Mouse (Mus musculus) heart, embryonic 15.5 days (tissue): Measurements from ENCODE around the gene Mfng. TPM values are rescaled to one million over a fixed set of nuclear protein-coding genes. Genes with fewer than 3 reads are reported as not detected.

Experiments used
- ATAC-seq: fragments of 200-750 bp; cut with Nextera tagmentation; replicated peaks from 2 replicates; pipeline ENCODE4 v1.8.0; 2017; ENCODE audit warnings: low read depth, moderate TSS enrichment; ENCODE audit not compliant: insufficient number of reproducible peaks, insufficient read depth, low FRiP score
- H3K27ac ChIP-seq: fragments of 300-500 bp; sonication (generic); 2 replicates; pipeline ENCODE4 v1.5.1; 2015; ENCODE audit warnings: mild to moderate bottlenecking, inconsistent platforms
- H3K27me3 ChIP-seq: fragments of 300-500 bp; sonication (generic); 2 replicates; pipeline ENCODE4 v1.6.1; 2015; ENCODE audit warnings: inconsistent platforms
- H3K36me3 ChIP-seq: fragments of 300-500 bp; sonication (generic); 2 replicates; pipeline ENCODE4 v1.6.1; 2015; ENCODE audit warnings: mild to moderate bottlenecking, inconsistent platforms
- H3K4me1 ChIP-seq: fragments of 300-500 bp; sonication (generic); replicated peaks from 2 replicates; pipeline ENCODE4 v1.6.1; 2015; ENCODE audit warnings: inconsistent platforms
- H3K4me2 ChIP-seq: fragments of 300-500 bp; sonication (generic); 2 replicates; pipeline ENCODE4 v1.6.1; 2015; ENCODE audit warnings: inconsistent platforms, mild to moderate bottlenecking, moderate library complexity
- H3K4me3 ChIP-seq: fragments of 300-500 bp; sonication (generic); 2 replicates; pipeline ENCODE4 v1.5.1; 2015; ENCODE audit warnings: mild to moderate bottlenecking, inconsistent platforms
- H3K9ac ChIP-seq: fragments of 300-500 bp; sonication (generic); 2 replicates; pipeline ENCODE4 v1.6.1; 2015; ENCODE audit warnings: mild to moderate bottlenecking, inconsistent platforms
- H3K9me3 ChIP-seq: fragments of 300-500 bp; sonication (generic); replicated peaks from 2 replicates; pipeline ENCODE4 v1.6.1; 2016; ENCODE audit warnings: inconsistent platforms
- WGBS: fragments of 180-500 bp; shearing (Covaris S2); methylation state at CpG from one replicate; pipeline ENCODE4 v1.1.7; 2015; ENCODE audit warnings: mixed read lengths; 5-methylcytosine and 5-hydroxymethylcytosine counted together
- polyA plus RNA-seq: library from polyadenylated mRNA; unstranded; fragments of >200 nt; fragmentation: Nextera tagmentation; extraction: Ambion mirVana; gene quantifications from 2 replicates; pipeline ENCODE4 v1.2.1, GENCODE M21; 2015

Mfng gene
- polyA plus RNA-seq, 1 experiment from 2014 or later = 13.6 TPM

- Histone ChIP-seq H3K4me3 (no peak overlapping the region), H3K4me1 (peaks cover 37% of the 10 kb centered on the region), H3K36me3 (no peaks in the 10 kb centered on the region), H3K4me2 (no peak overlapping the region), H3K9ac (no peak overlapping the region), H3K9me3 (no peaks in the 10 kb centered on the region), H3K27ac (no peak overlapping the region), H3K27me3 (peaks cover 95% of the 10 kb centered on the region)
- 32% methylated on average over 5 of the region's 5 CpGs for WGBS
- no peak for ATAC-seq
Measured at GRCm38 (mm10) chr15:78715856-78716255, 57.4 kb downstream of the Mfng start.

DNA sequence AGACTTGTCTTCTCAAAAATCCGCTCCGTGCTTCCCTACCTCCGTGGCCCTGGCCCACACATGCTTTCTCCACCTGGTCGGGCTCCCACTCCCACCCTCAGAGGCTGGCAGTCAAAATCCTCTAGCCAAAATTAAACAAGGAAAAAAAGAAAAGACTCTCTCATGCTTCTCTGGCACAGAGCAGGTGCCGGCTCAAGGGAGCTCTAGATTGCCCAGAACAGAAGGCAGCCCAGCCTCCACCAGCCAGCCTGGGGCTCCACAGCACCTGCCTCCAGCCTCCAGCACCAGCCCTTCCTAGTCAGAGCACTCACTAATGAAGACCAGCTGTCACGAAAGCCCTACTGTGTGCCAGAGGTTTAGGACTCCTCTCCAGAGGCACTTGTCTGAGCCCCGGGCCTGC, 59.5 kb downstream of the Mfng start:
- H3K9me3 ChIP-seq = no peaks in the 10 kb centered on the region
- H3K27ac ChIP-seq = no peak overlapping the region
- 75% methylated on average over 7 of the region's 7 CpGs for WGBS
- H3K36me3 ChIP-seq = no peaks in the 10 kb centered on the region
- H3K27me3 ChIP-seq = peaks cover 91% of the 10 kb centered on the region
- H3K4me2 ChIP-seq = no peak overlapping the region
- ATAC-seq = no peak
- H3K9ac ChIP-seq = no peak overlapping the region
- no peak overlapping the region for H3K4me3 ChIP-seq
- peaks cover 17% of the 10 kb centered on the region for H3K4me1 ChIP-seq

DNA sequence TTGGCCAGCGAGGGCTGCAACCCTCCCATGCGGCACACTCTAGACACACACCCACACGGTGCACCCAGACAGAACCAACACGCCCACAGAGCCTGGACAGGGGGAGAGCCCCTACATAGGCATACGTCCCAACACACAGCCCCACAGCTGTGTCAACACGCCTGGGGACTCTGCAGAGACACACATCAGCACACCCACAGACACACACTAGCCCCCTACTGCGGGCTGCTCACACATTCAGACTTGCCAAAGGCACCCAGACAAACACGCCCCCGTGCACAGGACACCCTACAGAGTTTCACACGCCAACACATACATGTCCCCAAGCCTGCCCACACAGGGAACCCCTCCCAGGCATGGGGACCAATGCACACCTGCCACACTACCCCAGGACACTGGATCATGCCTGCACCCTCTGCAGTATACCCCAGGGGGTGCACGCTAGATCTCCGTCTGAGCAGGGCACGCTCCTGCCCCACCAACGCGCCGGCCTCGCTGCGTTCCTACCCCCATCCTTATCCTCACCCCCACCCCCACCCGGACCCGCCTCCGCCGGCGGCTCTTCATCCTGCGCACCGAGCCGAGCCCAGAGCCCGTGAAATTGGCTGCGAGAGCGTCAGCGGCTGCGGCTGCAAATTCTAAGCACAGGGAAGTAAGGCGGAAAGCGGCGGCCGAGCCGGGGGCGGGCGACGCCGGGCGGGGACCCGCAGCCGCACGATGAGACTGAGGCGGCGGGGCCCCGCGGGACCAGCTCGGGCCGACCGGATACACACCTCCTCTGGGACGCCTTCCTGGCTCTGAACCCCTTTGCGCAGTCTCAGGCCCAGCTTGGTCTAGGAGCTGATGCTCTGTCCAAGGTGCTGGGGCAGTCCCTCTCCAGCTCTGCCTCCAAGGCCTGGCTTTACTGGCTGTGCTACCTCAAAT, 60.7 kb downstream of the Mfng start:
- no peaks in the 10 kb centered on the region for H3K9me3 ChIP-seq
- no peak overlapping the region for H3K9ac ChIP-seq
- ATAC-seq = 0 out of 2 replicates have a peak, but pooled peaks have one; percentile 13
- H3K4me3 ChIP-seq = peak overlapping the region; percentile 17
- H3K36me3 ChIP-seq = no peaks in the 10 kb centered on the region
- H3K27ac ChIP-seq = no peak overlapping the region
- H3K4me1 ChIP-seq = peaks cover 8% of the 10 kb centered on the region
- WGBS = 8% methylated on average over 53 of the region's 53 CpGs
- peak overlapping the region; percentile 33 for H3K4me2 ChIP-seq
- peaks cover 91% of the 10 kb centered on the region for H3K27me3 ChIP-seq

DNA sequence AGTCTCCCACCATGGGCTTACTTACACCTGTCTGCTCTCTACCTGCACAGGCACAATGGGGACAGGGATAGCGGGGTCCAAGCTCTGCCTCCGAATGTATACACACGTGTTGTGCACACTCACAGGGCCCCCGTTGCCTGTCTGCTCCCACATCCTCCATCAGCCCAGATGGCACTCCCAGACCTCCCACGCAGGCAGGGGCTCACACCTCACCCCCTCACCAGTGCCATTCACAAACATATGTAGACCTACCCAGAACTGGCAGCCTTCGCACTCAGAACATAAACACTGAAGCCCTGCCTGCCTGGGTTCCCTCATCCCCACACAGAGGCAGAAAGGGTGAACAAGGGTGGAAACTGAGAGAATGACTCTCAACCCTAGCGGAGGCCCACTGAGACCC, 61.3 kb downstream of the Mfng start:
- H3K9me3 ChIP-seq = no peaks in the 10 kb centered on the region
- peaks cover 7% of the 10 kb centered on the region for H3K4me1 ChIP-seq
- 65% methylated on average over 7 of the region's 7 CpGs for WGBS
- peaks cover 87% of the 10 kb centered on the region for H3K27me3 ChIP-seq
- no peak overlapping the region for H3K4me3 ChIP-seq
- H3K27ac ChIP-seq = no peak overlapping the region
- no peak for ATAC-seq
- no peak overlapping the region for H3K9ac ChIP-seq
- no peaks in the 10 kb centered on the region for H3K36me3 ChIP-seq
- H3K4me2 ChIP-seq = no peak overlapping the region

DNA sequence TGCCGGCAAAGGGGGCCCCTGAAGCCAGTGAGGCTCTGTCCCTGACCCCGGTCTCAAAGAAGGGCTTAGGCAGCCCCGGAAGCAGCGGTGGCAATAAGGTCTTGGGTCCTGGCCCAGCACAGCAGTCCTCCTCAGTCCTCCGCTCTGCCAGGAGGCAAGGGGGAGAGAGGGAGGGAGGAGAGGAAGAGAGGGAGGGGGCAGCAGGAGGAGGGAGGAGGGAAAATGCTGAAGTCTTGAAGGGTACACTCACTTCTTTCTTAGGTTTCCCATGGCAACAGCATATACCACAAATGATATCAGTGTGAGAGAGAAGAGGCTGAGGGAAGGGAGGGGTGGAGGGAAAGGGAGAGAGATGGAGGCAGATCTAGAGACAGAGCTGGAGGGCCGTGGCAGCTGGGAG, 62.6 kb downstream of the Mfng start:
- Histone ChIP-seq H3K4me3 (no peak overlapping the region), H3K27ac (no peak overlapping the region), H3K9ac (no peak overlapping the region), H3K27me3 (peaks cover 74% of the 10 kb centered on the region), H3K4me1 (peaks cover 6% of the 10 kb centered on the region), H3K36me3 (no peaks in the 10 kb centered on the region), H3K4me2 (no peak overlapping the region), H3K9me3 (no peaks in the 10 kb centered on the region)
- no peak for ATAC-seq
- WGBS = 49% methylated on average over 6 of the region's 6 CpGs

DNA sequence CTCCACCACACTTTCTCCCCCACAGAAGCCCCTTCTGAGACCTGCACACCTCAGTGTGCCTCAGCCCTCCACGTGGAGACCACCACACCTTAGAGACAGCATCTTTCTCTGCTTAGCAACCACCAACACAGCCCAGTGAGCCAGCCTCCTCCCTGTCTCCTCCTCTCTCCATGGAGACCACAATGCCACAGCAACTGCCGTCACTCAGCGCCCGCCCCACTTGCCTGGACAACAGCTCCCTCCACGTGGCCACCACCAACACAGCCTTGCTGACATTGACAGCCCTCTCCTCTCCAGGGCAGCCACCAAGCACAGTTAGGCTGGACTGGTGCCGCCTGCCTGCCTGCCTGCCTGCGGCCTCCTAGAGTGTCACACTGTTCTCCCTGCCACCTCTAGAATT, 63.5 kb downstream of the Mfng start:
- WGBS = 25% methylated on average over 7 of the region's 7 CpGs
- Histone ChIP-seq H3K27me3 (peaks cover 66% of the 10 kb centered on the region), H3K9ac (no peak overlapping the region), H3K9me3 (no peaks in the 10 kb centered on the region), H3K4me3 (no peak overlapping the region), H3K4me2 (no peak overlapping the region), H3K27ac (no peak overlapping the region), H3K4me1 (peaks cover 6% of the 10 kb centered on the region), H3K36me3 (no peaks in the 10 kb centered on the region)
- ATAC-seq = no peak

- Histone ChIP-seq H3K9ac (no peak overlapping the region), H3K36me3 (no peaks in the 10 kb centered on the region), H3K9me3 (no peaks in the 10 kb centered on the region), H3K4me3 (no peak overlapping the region), H3K27ac (no peak overlapping the region), H3K27me3 (peaks cover 34% of the 10 kb centered on the region), H3K4me1 (0 out of 2 replicates have a peak, but pooled peaks cover 2% of the 10 kb centered on the region), H3K4me2 (no peak overlapping the region)
- ATAC-seq = no peak
- 28% methylated on average over 3 of the region's 3 CpGs for WGBS
Measured at GRCm38 (mm10) chr15:78706630-78707029, 66.6 kb downstream of the Mfng start.

Other genes starting within 250 kb of the Mfng start
- 28.9 and 37.3 TPM in 2 replicates for gene C1qtnf6, start 242.1 kb downstream of the Mfng start, polyA plus RNA-seq
- 0.11 and 0.20 TPM in 2 replicates for gene Sstr3, start 228.8 kb downstream of the Mfng start, polyA plus RNA-seq
- gene Rac2, start 200.7 kb downstream of the Mfng start, polyA plus RNA-seq = 9.3 and 52.8 TPM in 2 replicates
- 5.5 and 11.7 TPM in 2 replicates for gene Cyth4, start 176.4 kb downstream of the Mfng start, polyA plus RNA-seq
- 0.10 and 0.19 TPM in 2 replicates for gene Elfn2, start 54.7 kb downstream of the Mfng start, polyA plus RNA-seq
- gene Card10, start 29.6 kb upstream of the Mfng start, polyA plus RNA-seq = 5.7 and 7.6 TPM in 2 replicates
- 32.0 and 40.4 TPM in 2 replicates for gene Cdc42ep1, start 69.1 kb upstream of the Mfng start, polyA plus RNA-seq
- 0.43 and 0.45 TPM in 2 replicates for gene Lgals2, start 82.1 kb upstream of the Mfng start, polyA plus RNA-seq
- 39.7 and 48.4 TPM in 2 replicates for gene Gga1, start 103.7 kb upstream of the Mfng start, polyA plus RNA-seq
- gene Gm49510, start 126.2 kb upstream of the Mfng start, polyA plus RNA-seq = 0.53 TPM in 1 of 2 replicates, not detected in the other
- gene Sh3bp1, start 126.3 kb upstream of the Mfng start, polyA plus RNA-seq = 15.1 and 24.5 TPM in 2 replicates
- 16.2 and 20.4 TPM in 2 replicates for gene Pdxp, start 140.4 kb upstream of the Mfng start, polyA plus RNA-seq
- 806 and 862 TPM in 2 replicates for gene Lgals1, start 153.2 kb upstream of the Mfng start, polyA plus RNA-seq
- 29.9 and 30.3 TPM in 2 replicates for gene Nol12, start 161.5 kb upstream of the Mfng start, polyA plus RNA-seq
- 36.8 and 54.5 TPM in 2 replicates for gene Triobp, start 174.2 kb upstream of the Mfng start, polyA plus RNA-seq